10 mouse cellular contexts compared by ENCODE assay signal in the genomic region with DNA sequence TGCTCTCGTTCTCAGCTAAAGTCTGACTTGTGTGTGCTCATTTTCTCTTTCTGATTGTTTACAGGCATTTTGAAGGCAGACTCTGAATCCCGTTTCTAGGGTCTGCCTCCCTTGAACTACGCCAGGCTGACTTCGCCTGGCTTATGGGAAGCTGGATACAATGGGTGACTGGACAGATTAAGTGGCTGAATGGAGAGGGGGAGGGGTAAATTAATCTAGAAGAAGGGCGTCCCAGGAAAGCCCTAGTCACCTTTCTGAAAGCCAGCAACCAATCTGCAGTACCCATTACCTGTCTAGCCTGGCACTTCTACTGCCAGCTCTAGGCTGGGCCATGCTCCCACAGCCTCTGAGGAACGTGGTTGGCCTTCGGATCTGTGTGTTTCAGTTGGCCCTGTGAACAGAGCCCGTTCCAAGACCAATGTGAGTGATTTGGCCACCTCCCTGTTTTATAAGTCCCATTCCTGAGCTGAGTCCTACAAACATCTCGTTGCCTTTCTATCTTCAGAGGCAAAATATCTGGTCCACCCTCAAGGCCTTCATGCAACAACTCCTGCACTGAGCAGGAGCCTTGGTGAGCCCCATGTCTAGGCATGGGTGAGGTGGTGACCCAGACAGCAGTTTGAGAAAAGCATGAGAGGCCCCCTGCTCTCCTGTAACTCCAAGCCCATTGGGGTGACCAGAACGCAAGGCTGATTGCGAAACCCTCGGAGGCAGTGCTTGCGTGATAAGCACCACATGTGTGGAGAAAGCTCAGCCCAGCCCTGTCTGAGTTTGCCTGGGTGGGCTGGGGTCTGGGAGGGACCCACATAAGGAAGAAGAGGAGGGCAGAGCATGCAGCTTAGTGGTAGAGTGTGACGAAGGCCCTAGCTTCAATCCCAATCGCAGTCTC. TPM values are rescaled to one million over a fixed set of nuclear protein-coding genes. Genes with fewer than 3 reads are reported as not detected.
DNase-seq lines count a peak whose midpoint lies in the region; ATAC-seq lines count a peak whose summit lies in the region.
"Had no signal": no experiment of that assay in that cellular context is flagged by ENCODE, and none has a peak within 500 bp of the region (broad histone marks: within the 10 kb centered on the region; RNA-seq: fewer than 3 reads in every experiment).

No protein-coding gene starts in this region.

- H3K4me3 ChIP-seq in forebrain, embryonic 11.5 days (ENCODE audit: low read depth, low read length), result no peak overlapping the region
- H3K4me3 ChIP-seq in forebrain, embryonic 16.5 days (replicated peaks; ENCODE audit: low read length), result no peak overlapping the region
- H3K4me3 ChIP-seq in liver, embryonic 11.5 days (ENCODE audit: low read depth, low read length), result no peak overlapping the region
- no peak overlapping the region for H3K4me3 ChIP-seq in embryonic facial prominence, embryonic 10.5 days
- H3K4me3 ChIP-seq: stomach, embryonic 15.5 days had no signal

- WGBS in forebrain, embryonic 11.5 days, result 65% methylated on average over 15 of the region's 15 CpGs
- WGBS in forebrain, embryonic 16.5 days, result 59% methylated on average over 15 of the region's 15 CpGs
- WGBS in liver, embryonic 11.5 days, result 58% methylated on average over 15 of the region's 15 CpGs
- 69% methylated on average over 15 of the region's 15 CpGs for WGBS in embryonic facial prominence, embryonic 10.5 days

- H3K4me2 ChIP-seq in forebrain, embryonic 11.5 days (ENCODE audit: low read depth, low read length, severe bottlenecking), result 0 out of 2 replicates have a peak overlapping the region, but pooled peaks have one; percentile 8
- H3K4me2 ChIP-seq in forebrain, embryonic 16.5 days (ENCODE audit: low read length), result no peak overlapping the region
- H3K4me2 ChIP-seq in liver, embryonic 11.5 days, result no peak overlapping the region
- H3K4me2 ChIP-seq: stomach, embryonic 15.5 days had no signal

- intact Hi-C loops in left cerebral cortex, postnatal 25 days (cut with DNase I), result no loop called here

- H3K9ac ChIP-seq in forebrain, embryonic 11.5 days (ENCODE audit: low read length), result peak overlapping the region; percentile 27; the same call in 1 of the 2 replicates
- H3K9ac ChIP-seq in forebrain, embryonic 16.5 days (replicated peaks; ENCODE audit: low read depth, low read length), result no peak overlapping the region
- no peak overlapping the region for H3K9ac ChIP-seq in liver, embryonic 11.5 days (ENCODE audit: low read depth, low read length)
- H3K9ac ChIP-seq: stomach, embryonic 15.5 days had no signal

- H3K27me3 ChIP-seq in forebrain, embryonic 11.5 days (ENCODE audit: control insufficient read depth, insufficient read depth, low read length), result no peaks in the 10 kb centered on the region
- H3K27me3 ChIP-seq in forebrain, embryonic 16.5 days (replicated peaks; ENCODE audit: control insufficient read depth, insufficient read depth, low read length), result no peaks in the 10 kb centered on the region
- no peaks in the 10 kb centered on the region for H3K27me3 ChIP-seq in liver, embryonic 11.5 days (replicated peaks; ENCODE audit: control insufficient read depth, insufficient read depth, low read length)
- H3K27me3 ChIP-seq in embryonic facial prominence, embryonic 10.5 days (replicated peaks; ENCODE audit: low read depth, poor library complexity, severe bottlenecking), result peaks cover 10% of the 10 kb centered on the region; the same call in 1 of the 2 replicates
- H3K27me3 ChIP-seq: stomach, embryonic 15.5 days had no signal

- H3K9me3 ChIP-seq in forebrain, embryonic 11.5 days (ENCODE audit: control insufficient read depth, low read length), result no peaks in the 10 kb centered on the region
- H3K9me3 ChIP-seq in forebrain, embryonic 16.5 days (ENCODE audit: control insufficient read depth, low read length), result no peaks in the 10 kb centered on the region
- no peaks in the 10 kb centered on the region for H3K9me3 ChIP-seq in liver, embryonic 11.5 days (ENCODE audit: control insufficient read depth, low read length)
- no peaks in the 10 kb centered on the region for H3K9me3 ChIP-seq in embryonic facial prominence, embryonic 10.5 days
- H3K9me3 ChIP-seq: stomach, embryonic 15.5 days had no signal

- no peak for ATAC-seq in forebrain, embryonic 11.5 days (replicated peaks; ENCODE audit: low FRiP score)
- ATAC-seq in forebrain, embryonic 16.5 days, result no peak
- no peak for ATAC-seq in liver, embryonic 11.5 days (replicated peaks; ENCODE audit: low FRiP score)
- peak; percentile 35 for ATAC-seq in megakaryocyte progenitor cell, adult 5-6 weeks (replicated peaks; ENCODE audit: poor library complexity)

- no peak for DNase-seq in forebrain, embryonic 11.5 days (ENCODE audit: low spot score)
- peak; percentile 26 for DNase-seq in liver
- DNase-seq in liver, embryonic 11.5 days (ENCODE audit: low spot score), result no peak
- DNase-seq in embryonic facial prominence, embryonic 10.5 days (ENCODE audit: low spot score), result no peak
- DNase-seq in left cerebral cortex, postnatal 25 days (ENCODE audit: low spot score in 2 of 2), result no peak
- DNase-seq in layer of hippocampus, adult 11-12 months (ENCODE audit: low spot score), result no peak
- DNase-seq: cerebellum, adult 9-11 months had no signal

- no peak overlapping the region for H3K27ac ChIP-seq in forebrain, embryonic 11.5 days (ENCODE audit: low read depth, low read length)
- H3K27ac ChIP-seq in forebrain, embryonic 16.5 days (ENCODE audit: low read length), result no peak overlapping the region
- no peak overlapping the region for H3K27ac ChIP-seq in liver, embryonic 11.5 days (ENCODE audit: low read depth, low read length)
- H3K27ac ChIP-seq in embryonic facial prominence, embryonic 10.5 days (replicated peaks), result peak overlapping the region; percentile 65
- H3K27ac ChIP-seq: stomach, embryonic 15.5 days had no signal

- H3K4me1 ChIP-seq in forebrain, embryonic 11.5 days (replicated peaks; ENCODE audit: control insufficient read depth, insufficient read depth, low read length), result peaks cover 12% of the 10 kb centered on the region
- H3K4me1 ChIP-seq in forebrain, embryonic 16.5 days (replicated peaks; ENCODE audit: control insufficient read depth, insufficient read depth, low read length), result peaks cover 7% of the 10 kb centered on the region
- H3K4me1 ChIP-seq in liver, embryonic 11.5 days (replicated peaks; ENCODE audit: control insufficient read depth, insufficient read depth, low read length), result peaks cover 12% of the 10 kb centered on the region
- peaks cover 51% of the 10 kb centered on the region for H3K4me1 ChIP-seq in embryonic facial prominence, embryonic 10.5 days

- no peaks in the 10 kb centered on the region for H3K36me3 ChIP-seq in forebrain, embryonic 11.5 days (ENCODE audit: control insufficient read depth, insufficient read depth, low read length)
- no peaks in the 10 kb centered on the region for H3K36me3 ChIP-seq in forebrain, embryonic 16.5 days (ENCODE audit: control insufficient read depth, insufficient read depth)
- H3K36me3 ChIP-seq in liver, embryonic 11.5 days (ENCODE audit: control insufficient read depth, insufficient read depth, low read length), result no peaks in the 10 kb centered on the region
- no peaks in the 10 kb centered on the region for H3K36me3 ChIP-seq in embryonic facial prominence, embryonic 10.5 days (replicated peaks)
- H3K36me3 ChIP-seq: stomach, embryonic 15.5 days had no signal

RNA-seq across cellular contexts. Expression of gene Csf1, which starts 27.6 kb away (rescaled TPM):
- 6.0 and 8.1 TPM in 2 replicates for polyA plus RNA-seq in forebrain, embryonic 11.5 days (2014; fragmentation: Nextera tagmentation; extraction: Ambion mirVana)
- polyA plus RNA-seq in forebrain, embryonic 16.5 days (2015; fragmentation: Nextera tagmentation; extraction: Ambion mirVana), result 7.3 and 8.1 TPM in 2 replicates
- 10.7 TPM in 2 replicates for polyA plus RNA-seq in liver, embryonic 11.5 days (2014; fragmentation: Nextera tagmentation; extraction: Ambion mirVana)
- polyA plus RNA-seq in embryonic facial prominence, embryonic 10.5 days (2016; fragmentation: Nextera tagmentation; extraction: Ambion mirVana), result 3.8 and 4.4 TPM in 2 replicates
- 2.2 and 4.8 TPM in 2 replicates for total RNA-seq in megakaryocyte progenitor cell, adult 5-6 weeks (2015)
- total RNA-seq in megakaryocyte progenitor cell, adult 5-6 weeks (2017), result 1.5 and 4.6 TPM in 2 replicates
- total RNA-seq in left cerebral cortex, postnatal 25 days (2021), result 10 to 100 TPM; 10.7 to 11.2 TPM
